Mouse (Mus musculus) forebrain, embryonic 16.5 days (tissue): Measurements from ENCODE around the gene Sardh. TPM values are rescaled to one million over a fixed set of nuclear protein-coding genes. Genes with fewer than 3 reads are reported as not detected.

ENCODE experiments used
- ATAC-seq: fragments of 200-750 bp; cut with Nextera tagmentation; 2 replicates; pipeline ENCODE4 v1.8.0; 2017; ENCODE audit warnings: mild to moderate bottlenecking, moderate library complexity
- H3K27ac ChIP-seq: fragments of 300-500 bp; sonication (generic); 2 replicates; pipeline ENCODE4 v1.5.1; 2014; ENCODE audit warnings: low read length, control low read depth
- H3K27me3 ChIP-seq: fragments of 300-500 bp; sonication (generic); replicated peaks from 2 replicates; pipeline ENCODE4 v1.6.1; 2014; ENCODE audit warnings: low read length; ENCODE audit not compliant: control insufficient read depth, insufficient read depth
- H3K36me3 ChIP-seq: fragments of 300-500 bp; sonication (generic); 2 replicates; pipeline ENCODE4 v1.6.1; 2014; ENCODE audit not compliant: control insufficient read depth, insufficient read depth
- H3K4me1 ChIP-seq: fragments of 300-500 bp; sonication (generic); replicated peaks from 2 replicates; pipeline ENCODE4 v1.6.1; 2014; ENCODE audit warnings: low read length; ENCODE audit not compliant: control insufficient read depth, insufficient read depth
- H3K4me2 ChIP-seq: fragments of 300-500 bp; sonication (generic); 2 replicates; pipeline ENCODE4 v1.6.1; 2014; ENCODE audit warnings: mild to moderate bottlenecking, low read length, control low read depth
- H3K4me3 ChIP-seq: fragments of 300-500 bp; sonication (generic); replicated peaks from 2 replicates; pipeline ENCODE4 v1.5.1; 2014; ENCODE audit warnings: mild to moderate bottlenecking, low read length, control low read depth
- H3K9ac ChIP-seq: fragments of 300-500 bp; sonication (generic); replicated peaks from 2 replicates; pipeline ENCODE4 v1.6.1; 2014; ENCODE audit warnings: low read depth, low read length, control low read depth
- H3K9me3 ChIP-seq: fragments of 300-500 bp; sonication (generic); 2 replicates; pipeline ENCODE4 v1.6.1; 2016; ENCODE audit warnings: low read length; ENCODE audit not compliant: control insufficient read depth
- WGBS: fragments of 180-500 bp; shearing (Covaris S2); extraction: QIAGEN DNeasy Blood & Tissue Kit; methylation state at CpG from one replicate; pipeline ENCODE4 v1.1.7; 2014; 5-methylcytosine and 5-hydroxymethylcytosine counted together
- polyA plus RNA-seq: library from polyadenylated mRNA; unstranded; fragments of >200 nt; fragmentation: Nextera tagmentation; extraction: Ambion mirVana; gene quantifications from 2 replicates; pipeline ENCODE4 v1.2.1, GENCODE M21; 2015

Sardh gene
- polyA plus RNA-seq, result 4.1 and 5.8 TPM in 2 replicates

- Histone ChIP-seq H3K27ac (no peak within 1 kb of the TSS), H3K9me3 (no peaks in the 10 kb centered on the region), H3K36me3 (no peaks in the 10 kb centered on the region), H3K4me3 (no peak within 1 kb of the TSS), H3K27me3 (no peaks in the 10 kb centered on the region), H3K9ac (no peak within 1 kb of the TSS), H3K4me2 (no peak within 1 kb of the TSS), H3K4me1 (no peaks in the 10 kb centered on the region)
- no peak for ATAC-seq
- WGBS, result 91% methylated on average over 2 of the region's 2 CpGs
Observed at GRCm38 (mm10) chr2:27248211-27248610, at the start of gene Sardh. TSS of gene Sardh (minus strand) at chr2:27248337.

- Histone ChIP-seq H3K4me1 (peaks cover 15% of the 10 kb centered on the region), H3K4me3 (no peak overlapping the region), H3K4me2 (no peak overlapping the region), H3K27ac (no peak overlapping the region), H3K9me3 (no peaks in the 10 kb centered on the region), H3K36me3 (no peaks in the 10 kb centered on the region), H3K9ac (no peak overlapping the region), H3K27me3 (no peaks in the 10 kb centered on the region)
- no peak for ATAC-seq
- 84% methylated on average over 9 of the region's 9 CpGs for WGBS
Observed at GRCm38 (mm10) chr2:27296656-27297406, 48.7 kb upstream of the Sardh start.

GRCm38 (mm10) chr2:27294777-27295176, 46.6 kb upstream of the Sardh start:
- Histone ChIP-seq H3K27me3 (no peaks in the 10 kb centered on the region), H3K36me3 (no peaks in the 10 kb centered on the region; the same call in 1 of the 2 replicates)

GRCm38 (mm10) chr2:27289019-27289418, 40.9 kb upstream of the Sardh start:
- WGBS, result 10% methylated on average over 3 of the region's 3 CpGs
- Histone ChIP-seq H3K4me2 (no peak overlapping the region), H3K4me3 (no peak overlapping the region), H3K27me3 (no peaks in the 10 kb centered on the region), H3K9ac (0 out of 2 replicates have a peak overlapping the region, but pooled peaks have one; percentile 17), H3K4me1 (peaks cover 9% of the 10 kb centered on the region), H3K36me3 (no peaks in the 10 kb centered on the region; the same call in 1 of the 2 replicates), H3K9me3 (no peaks in the 10 kb centered on the region), H3K27ac (peak overlapping the region; percentile 47; the same call in 1 of the 2 replicates)
- ATAC-seq, result peak; percentile 73

More at GRCm38 (mm10) chr2:27294777-27295176, 46.6 kb upstream of the Sardh start:
- WGBS, result 94% methylated on average over 3 of the region's 3 CpGs
- no peak overlapping the region for H3K4me2 ChIP-seq
- no peak overlapping the region for H3K4me3 ChIP-seq
- H3K9ac ChIP-seq, result no peak overlapping the region
- no peak for ATAC-seq
- H3K4me1 ChIP-seq, result no peaks in the 10 kb centered on the region
- H3K9me3 ChIP-seq, result no peaks in the 10 kb centered on the region
- no peak overlapping the region for H3K27ac ChIP-seq

- H3K36me3 ChIP-seq, result no peaks in the 10 kb centered on the region; the same call in 1 of the 2 replicates
- H3K27ac ChIP-seq, result no peak overlapping the region
- peaks cover 9% of the 10 kb centered on the region for H3K4me1 ChIP-seq
- no peaks in the 10 kb centered on the region for H3K27me3 ChIP-seq
- no peak for ATAC-seq
- H3K4me2 ChIP-seq, result no peak overlapping the region
- no peaks in the 10 kb centered on the region for H3K9me3 ChIP-seq
- H3K4me3 ChIP-seq, result no peak overlapping the region
- H3K9ac ChIP-seq, result no peak overlapping the region
- 89% methylated on average over 7 of the region's 7 CpGs for WGBS
Observed at GRCm38 (mm10) chr2:27286971-27287710, 39.0 kb upstream of the Sardh start.

GRCm38 (mm10) chr2:27284441-27284840, 36.3 kb upstream of the Sardh start:
- Histone ChIP-seq H3K9ac (no peak overlapping the region), H3K9me3 (no peaks in the 10 kb centered on the region), H3K4me3 (no peak overlapping the region), H3K36me3 (no peaks in the 10 kb centered on the region; the same call in 1 of the 2 replicates), H3K27ac (no peak overlapping the region), H3K4me2 (no peak overlapping the region), H3K27me3 (no peaks in the 10 kb centered on the region), H3K4me1 (peaks cover 6% of the 10 kb centered on the region)
- ATAC-seq, result no peak
- 84% methylated on average over 7 of the region's 7 CpGs for WGBS

- H3K9me3 ChIP-seq, result no peaks in the 10 kb centered on the region
Observed at GRCm38 (mm10) chr2:27281771-27282170, 33.6 kb upstream of the Sardh start.

GRCm38 (mm10) chr2:27280920-27281611, 32.9 kb upstream of the Sardh start:
- peak; percentile 49 for ATAC-seq
- Histone ChIP-seq H3K4me3 (no peak overlapping the region), H3K9ac (no peak overlapping the region), H3K27me3 (no peaks in the 10 kb centered on the region), H3K27ac (no peak overlapping the region), H3K4me1 (no peaks in the 10 kb centered on the region), H3K36me3 (no peaks in the 10 kb centered on the region; the same call in 1 of the 2 replicates), H3K9me3 (no peaks in the 10 kb centered on the region), H3K4me2 (no peak overlapping the region)
- WGBS, result 67% methylated on average over 13 of the region's 13 CpGs

More at GRCm38 (mm10) chr2:27281771-27282170, 33.6 kb upstream of the Sardh start:
- Histone ChIP-seq H3K4me3 (no peak overlapping the region), H3K4me1 (no peaks in the 10 kb centered on the region), H3K4me2 (no peak overlapping the region), H3K9ac (no peak overlapping the region), H3K36me3 (no peaks in the 10 kb centered on the region; the same call in 1 of the 2 replicates), H3K27ac (no peak overlapping the region), H3K27me3 (no peaks in the 10 kb centered on the region)
- no peak for ATAC-seq
- WGBS, result 93% methylated on average over 9 of the region's 9 CpGs

- no peaks in the 10 kb centered on the region for H3K9me3 ChIP-seq
- H3K36me3 ChIP-seq, result peaks cover 15% of the 10 kb centered on the region
- no peak overlapping the region for H3K4me2 ChIP-seq
- WGBS, result 93% methylated on average over 7 of the region's 7 CpGs
- no peak overlapping the region for H3K27ac ChIP-seq
- ATAC-seq, result no peak
- no peaks in the 10 kb centered on the region for H3K4me1 ChIP-seq
- H3K4me3 ChIP-seq, result no peak overlapping the region
- no peaks in the 10 kb centered on the region for H3K27me3 ChIP-seq
- no peak overlapping the region for H3K9ac ChIP-seq
Observed at GRCm38 (mm10) chr2:27278859-27279258, 30.7 kb upstream of the Sardh start.
